Mouse (Mus musculus) olfactory bulb, adult 2 months (tissue): ENCODE data around the gene Ptpn11.

Experiments
- CTCF ChIP-seq: fragments of 200-500 bp; IDR thresholded peaks from 2 replicates; pipeline ENCODE4 v1.5.1; 2012; ENCODE audit warnings: low read depth, mild to moderate bottlenecking, low read length, moderate library complexity; ENCODE audit not compliant: insufficient read depth
- POLR2A ChIP-seq: fragments of 200-500 bp; IDR thresholded peaks from 2 replicates; pipeline ENCODE4 v1.6.1; 2012; ENCODE audit warnings: mild to moderate bottlenecking, low read depth, low read length, moderate library complexity; ENCODE audit not compliant: insufficient read depth

DNA sequence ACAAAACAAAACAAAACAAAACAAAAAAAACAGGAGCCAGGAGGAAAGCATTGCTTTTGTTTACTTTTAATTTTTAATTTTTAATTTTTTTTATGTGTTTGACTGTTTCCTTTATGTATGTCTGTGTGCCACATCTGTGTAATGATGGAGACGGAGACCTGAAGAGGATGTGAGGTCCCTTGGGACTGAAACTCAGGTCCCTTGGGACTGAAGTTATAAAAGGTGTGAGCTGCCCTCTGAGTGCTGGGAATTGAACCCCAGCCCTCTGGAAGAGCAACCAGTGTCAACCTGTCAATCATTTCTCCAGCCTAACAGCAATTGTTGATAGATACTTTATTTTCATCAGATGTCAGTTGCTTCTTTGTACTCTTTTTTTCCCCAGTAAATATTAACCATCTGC is 28.0 kb upstream of the Ptpn11 start:
- TF ChIP-seq CTCF: no peak
- no peak for TF ChIP-seq POLR2A
